Mouse (Mus musculus): ENCODE measurements around the gene Lamc2.

DNA sequence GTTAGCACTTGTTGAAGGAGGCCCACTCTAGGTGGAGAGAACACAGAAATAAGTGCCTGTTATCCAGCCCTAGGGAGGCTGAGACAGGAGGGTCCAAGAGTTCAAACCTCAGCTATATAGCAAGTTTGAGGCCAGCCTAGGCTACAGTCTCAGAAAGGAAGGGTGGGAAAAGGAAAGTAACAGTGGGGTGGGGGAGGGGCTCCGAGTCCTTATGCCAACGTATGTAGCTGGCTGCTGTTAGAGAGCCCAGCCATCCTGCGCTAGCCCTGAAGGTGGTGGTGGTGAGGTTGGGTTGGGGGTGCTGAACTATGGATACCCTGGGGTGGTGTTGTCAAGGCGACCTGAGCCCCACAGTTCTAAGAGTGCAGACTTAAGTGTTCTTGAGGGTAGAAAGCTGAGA lies 92.7 kb downstream of the Lamc2 start:
- TF ChIP-seq POLR2A (IDR thresholded peaks at IDR 0.05; ENCODE audit: borderline replicate concordance, extremely low read depth, low read depth, low read length), result no peak
- TF ChIP-seq CTCF (IDR thresholded peaks at IDR 0.05; ENCODE audit: insufficient read depth, low read length), result no peak

All from lung, adult 2 months (tissue).